Mouse (Mus musculus) right cerebral cortex, adult 2 months (tissue): ENCODE data around the gene Otud7a.
"Not testable (repeated sequence)": the region's sequence is repeated elsewhere in the genome, so short reads cannot be mapped to it uniquely, and the experiment has no call there.

Source experiments
- DNase-seq, 2 experiments: peaks; one replicate each; pipeline ENCODE4 v3.0.0; 2021 to 2022; ENCODE audit warnings: low spot score in 2 of 2

Otud7a gene

GRCm38 (mm10) chr7:63558918-63559317 lies 114.4 kb downstream of the Otud7a start:
- no peak for DNase-seq

DNA sequence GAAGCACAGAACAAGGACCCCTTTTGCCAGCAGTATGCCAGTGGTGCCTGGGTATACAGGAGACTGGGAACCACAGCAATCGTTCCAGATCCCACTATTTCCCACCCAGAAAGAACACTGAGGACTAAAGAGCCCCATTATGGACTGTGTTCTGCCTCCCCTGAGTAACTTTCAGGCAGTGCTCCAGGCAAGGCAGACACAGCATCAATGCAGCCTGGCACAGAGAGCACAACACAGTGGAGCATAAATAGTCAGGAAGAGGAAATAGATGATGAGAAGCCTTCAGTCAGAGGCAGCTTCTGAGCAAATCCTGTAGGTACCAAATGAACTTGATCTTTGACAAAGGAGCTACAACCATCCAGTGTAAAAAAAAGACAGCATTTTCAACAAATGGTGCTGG lies 115.1 kb downstream of the Otud7a start:
- no peak for DNase-seq

DNA sequence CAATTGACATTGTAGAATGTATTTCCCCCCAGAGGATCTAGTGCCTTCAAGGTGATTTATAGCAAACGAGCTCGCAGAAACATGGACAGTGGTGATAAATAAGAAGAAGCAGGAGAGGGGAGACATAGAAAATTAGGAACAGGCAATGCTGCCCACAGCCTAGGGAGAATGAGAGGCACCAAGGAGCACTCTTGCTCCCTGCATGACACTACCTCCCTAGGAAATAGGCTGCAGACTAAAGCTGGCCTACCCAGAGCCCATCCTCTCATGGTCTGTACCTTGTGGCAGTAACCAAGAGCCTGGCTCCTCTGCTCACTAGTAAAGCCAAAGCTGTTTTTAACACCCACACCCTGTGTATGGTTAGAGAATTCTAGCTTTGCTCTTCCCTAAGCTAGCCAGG lies 138.8 kb downstream of the Otud7a start:
- DNase-seq: no peak

DNA sequence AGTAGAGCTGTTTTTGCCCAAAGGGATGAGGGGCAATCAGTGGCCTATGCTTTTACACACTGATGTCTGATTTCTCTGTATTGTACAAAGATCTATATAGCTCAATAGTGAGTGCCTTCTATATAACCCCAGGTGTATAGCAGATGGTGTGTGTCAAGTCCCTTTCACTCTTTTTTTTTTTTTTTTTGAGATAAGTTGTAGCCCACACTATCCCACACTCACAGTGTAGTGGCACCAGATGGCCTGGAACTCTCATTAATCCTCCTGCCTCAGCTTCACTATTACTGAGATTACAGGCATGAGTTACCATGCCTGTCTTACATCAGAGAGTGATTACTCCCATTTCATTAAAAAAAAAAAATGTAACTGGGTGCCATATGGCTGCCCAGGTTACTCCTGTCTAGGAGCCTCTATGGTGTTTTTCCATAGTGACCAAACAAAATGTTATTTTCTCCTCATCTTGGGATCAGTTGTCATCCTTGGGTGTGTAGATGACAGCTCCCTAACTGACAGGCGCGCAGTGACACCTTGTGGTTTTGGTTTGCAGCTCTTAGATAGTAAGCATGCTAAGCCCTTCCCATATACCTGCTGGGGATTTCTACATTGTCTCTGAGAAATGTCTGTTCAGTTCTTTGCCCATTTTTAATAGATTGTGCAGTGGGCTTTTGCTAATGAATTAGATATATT lies 141.8 kb downstream of the Otud7a start:
- DNase-seq: no peak

DNA sequence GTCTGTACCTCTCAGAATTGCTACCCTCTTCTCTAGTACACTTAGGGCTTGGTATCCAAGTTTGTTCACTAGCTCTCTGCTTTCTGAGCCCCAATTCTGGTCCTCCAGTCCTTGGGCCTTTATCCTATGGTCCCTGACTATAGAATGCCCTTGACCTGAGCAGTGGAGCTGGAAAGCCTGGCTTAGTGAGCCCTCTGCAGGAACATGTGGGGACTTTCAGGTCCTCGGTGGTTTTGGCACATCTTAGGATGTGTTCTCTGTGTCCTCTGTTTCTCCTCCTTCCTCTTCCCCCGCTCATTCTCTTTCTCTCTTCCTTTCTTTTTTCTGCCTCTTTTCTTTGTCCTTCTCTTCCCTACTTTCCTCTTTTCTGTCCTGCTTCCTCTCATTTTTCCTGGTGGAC lies 145.8 kb downstream of the Otud7a start:
- DNase-seq: no peak

DNA sequence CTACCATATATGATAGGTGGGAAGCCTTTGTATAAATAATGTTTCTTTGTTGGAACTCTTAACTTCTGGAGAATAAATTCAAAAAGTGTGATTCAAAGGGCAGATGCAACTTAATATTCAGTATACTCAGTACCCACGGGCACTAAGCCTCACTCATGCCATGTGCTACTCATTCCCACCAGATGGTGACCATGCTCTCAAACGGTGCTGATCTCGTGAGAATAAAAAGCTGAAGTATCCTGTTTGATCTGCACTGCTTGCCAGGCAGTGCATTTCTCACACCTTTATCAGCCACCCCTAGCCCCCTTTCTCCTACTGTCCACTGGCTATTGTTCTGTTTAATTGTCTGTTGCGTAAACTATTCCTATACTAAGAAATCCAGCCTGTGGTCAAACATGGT lies 146.8 kb downstream of the Otud7a start:
- DNase-seq: no peak

DNA sequence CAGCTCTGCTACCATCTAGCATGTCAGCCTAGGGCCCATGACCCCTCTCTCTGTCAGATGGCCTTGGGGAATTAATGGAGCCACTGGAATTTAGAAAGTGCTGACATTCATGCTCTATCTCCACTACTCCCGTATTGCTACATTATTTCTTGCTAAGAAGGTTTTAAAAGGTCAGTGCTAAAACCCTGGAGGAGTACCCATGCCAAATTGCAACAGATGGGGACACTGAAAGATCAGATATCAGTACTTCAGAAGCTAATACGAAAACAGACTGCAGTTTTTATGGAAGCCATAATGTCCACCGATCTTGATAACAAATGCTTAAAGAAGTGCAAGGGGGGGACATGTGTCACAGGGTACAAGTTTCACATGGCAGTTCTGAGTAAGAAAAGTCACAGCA lies 147.5 kb downstream of the Otud7a start:
- no peak for DNase-seq

GRCm38 (mm10) chr7:63604827-63605226 lies 160.3 kb downstream of the Otud7a start:
- DNase-seq: no peak

- no peak for DNase-seq
Measured at GRCm38 (mm10) chr7:63617018-63617417, 172.5 kb downstream of the Otud7a start.

GRCm38 (mm10) chr7:63620776-63621340 lies 176.3 kb downstream of the Otud7a start:
- peak in 1 of 2 experiments; percentile 34 for DNase-seq

GRCm38 (mm10) chr7:63637651-63638050 lies 193.1 kb downstream of the Otud7a start:
- peak; percentile 34 to 35 for DNase-seq

GRCm38 (mm10) chr7:63644002-63644401 lies 199.5 kb downstream of the Otud7a start:
- no peak for DNase-seq

GRCm38 (mm10) chr7:63647136-63647535 lies 202.6 kb downstream of the Otud7a start:
- no peak for DNase-seq

GRCm38 (mm10) chr7:63660261-63660660 lies 215.7 kb downstream of the Otud7a start:
- no peak for DNase-seq

- DNase-seq: no peak
Measured at GRCm38 (mm10) chr7:63662757-63663156, 218.2 kb downstream of the Otud7a start.

GRCm38 (mm10) chr7:63665496-63665895 lies 220.9 kb downstream of the Otud7a start:
- DNase-seq: peak in 1 of 2 experiments; percentile 42

DNA sequence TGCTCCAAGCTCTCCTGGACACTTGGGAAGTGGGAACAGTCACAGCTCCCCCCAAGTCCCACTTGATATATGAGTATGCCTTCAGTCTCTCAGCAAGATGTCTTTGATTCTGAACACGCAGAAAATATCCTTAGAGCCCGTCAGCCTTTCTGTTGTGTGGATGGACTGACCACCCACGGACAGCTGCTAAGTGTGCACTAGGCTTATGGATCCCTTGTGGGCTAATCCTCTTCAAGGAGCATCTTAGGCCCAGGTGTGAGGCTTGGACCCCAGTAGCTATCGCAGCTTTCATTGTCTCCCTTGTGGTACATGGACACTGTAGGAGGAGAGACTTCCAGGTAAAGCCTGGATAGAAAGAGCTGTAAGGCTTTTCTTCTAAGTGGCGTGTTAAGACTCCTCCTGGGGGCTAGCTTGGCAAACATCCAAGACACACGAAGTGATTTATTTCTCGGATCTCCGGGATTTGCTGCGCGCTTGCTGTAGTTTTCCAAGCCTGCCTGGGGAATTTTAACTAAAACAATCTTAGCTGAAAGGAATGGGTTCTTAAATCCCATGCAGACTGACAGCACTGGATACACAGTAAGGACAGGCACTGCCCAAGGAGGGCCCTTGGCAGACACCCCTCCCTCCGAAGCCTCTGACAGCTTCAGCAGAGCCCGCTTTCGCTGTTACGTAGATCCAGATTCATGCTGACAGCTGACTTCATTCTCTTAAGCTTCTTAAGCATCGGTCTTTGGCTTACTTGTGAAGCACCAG lies 223.6 kb downstream of the Otud7a start:
- peak; percentile 64 to 77 for DNase-seq

DNA sequence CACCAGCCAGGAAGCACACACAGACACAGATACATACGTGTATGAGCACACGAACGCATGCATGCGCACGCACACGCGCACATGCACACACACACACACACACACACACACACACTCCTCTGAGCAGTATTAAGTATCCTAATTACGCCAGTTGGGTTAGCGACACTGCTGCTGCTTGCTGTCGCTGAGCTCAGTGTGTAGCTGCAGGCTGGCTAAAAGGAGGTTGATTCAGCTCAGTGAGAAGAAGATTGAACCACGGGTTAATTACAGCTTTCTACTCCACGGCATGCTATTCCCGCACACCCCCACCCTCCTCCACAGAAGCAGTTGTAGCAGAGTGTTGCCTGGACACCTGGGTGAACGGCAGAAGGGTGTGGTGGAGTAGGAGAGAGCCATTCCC lies 224.4 kb downstream of the Otud7a start:
- DNase-seq: peak; percentile 59 to 72

- DNase-seq: not testable (repeated sequence)
Measured at GRCm38 (mm10) chr7:63670911-63671310, 226.4 kb downstream of the Otud7a start.

GRCm38 (mm10) chr7:63671904-63672303 lies 227.4 kb downstream of the Otud7a start:
- peak; percentile 87 to 91 for DNase-seq

- no peak for DNase-seq
Measured at GRCm38 (mm10) chr7:63676631-63677030, 232.1 kb downstream of the Otud7a start.

GRCm38 (mm10) chr7:63677149-63677548 lies 232.6 kb downstream of the Otud7a start:
- no peak for DNase-seq

DNA sequence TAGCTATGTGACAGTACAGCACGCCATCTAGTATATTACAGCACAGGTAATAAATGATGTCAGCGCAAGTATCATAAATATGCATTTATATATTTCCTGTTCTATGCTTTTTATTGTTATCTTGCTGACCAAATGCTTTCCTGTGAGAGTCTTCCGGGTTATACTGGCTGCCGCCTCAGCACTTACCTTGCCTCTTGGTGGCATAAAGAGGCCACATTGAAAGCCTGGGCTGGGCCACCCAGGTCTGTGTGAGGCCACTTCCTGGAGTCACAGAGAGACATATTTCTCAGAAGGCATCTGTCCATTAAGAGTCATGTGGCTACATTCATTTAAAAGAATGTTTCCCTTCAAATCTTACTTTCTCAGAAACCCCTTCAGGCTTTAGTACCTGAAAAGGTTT lies 242.5 kb downstream of the Otud7a start:
- DNase-seq: peak in 1 of 2 experiments; percentile 0
